Mouse (Mus musculus) myocyte (in vitro differentiated cells): ENCODE measurements around the gene Brinp1.

Experiments used
- CEBPB ChIP-seq: IDR thresholded peaks from 2 replicates; pipeline ENCODE4 v1.6.1; 2011; ENCODE audit warnings: mild to moderate bottlenecking, moderate library complexity; ENCODE audit not compliant: poor library complexity, insufficient read depth, severe bottlenecking
- E2F4 ChIP-seq: IDR thresholded peaks from one replicate; pipeline ENCODE4 v1.6.1; 2011; ENCODE audit warnings: mild to moderate bottlenecking, control low read depth, moderate library complexity; ENCODE audit not compliant: insufficient read depth
- MAX ChIP-seq: IDR thresholded peaks from one replicate; pipeline ENCODE4 v1.6.1; 2011; ENCODE audit warnings: low read depth, mild to moderate bottlenecking, control low read depth
- MYOD1 ChIP-seq, 3 experiments: IDR thresholded peaks; one replicate each; pipeline ENCODE4 v1.6.1; 2011; ENCODE audit warnings: control low read depth in 2 of 3, low read depth in 2 of 3, mild to moderate bottlenecking in 2 of 3, moderate library complexity in 1 of 3; ENCODE audit not compliant: insufficient read length in 2 of 3, control insufficient read depth in 1 of 3
- MYOG ChIP-seq, 3 experiments: IDR thresholded peaks; one replicate each; pipeline ENCODE4 v1.6.1; 2011; ENCODE audit warnings: control low read depth in 2 of 3, low read depth in 2 of 3, mild to moderate bottlenecking in 2 of 3; ENCODE audit not compliant: insufficient read length in 2 of 3, control insufficient read depth in 1 of 3, insufficient read depth in 1 of 3
- POLR2A ChIP-seq: IDR thresholded peaks from one replicate; pipeline ENCODE4 v1.6.1; 2011; ENCODE audit warnings: low read depth, mild to moderate bottlenecking, control low read depth, moderate library complexity; ENCODE audit not compliant: insufficient read length
- POLR2AphosphoS2 ChIP-seq: IDR thresholded peaks from one replicate; pipeline ENCODE4 v1.6.1; 2011; ENCODE audit warnings: low read depth, control low read depth; ENCODE audit not compliant: insufficient read length
- REST ChIP-seq: IDR thresholded peaks from one replicate; pipeline ENCODE4 v1.6.1; 2011; ENCODE audit warnings: mild to moderate bottlenecking, control low read depth, moderate library complexity; ENCODE audit not compliant: insufficient read depth, insufficient read length
- TCF12 ChIP-seq: IDR thresholded peaks from one replicate; pipeline ENCODE4 v1.6.1; 2011; ENCODE audit warnings: mild to moderate bottlenecking, control low read depth; ENCODE audit not compliant: poor library complexity, insufficient read depth, severe bottlenecking
- USF1 ChIP-seq: IDR thresholded peaks from one replicate; pipeline ENCODE4 v1.6.1; 2011; ENCODE audit warnings: low read depth, mild to moderate bottlenecking, control low read depth, moderate library complexity

GRCm38 (mm10) chr4:68922504-68922903 lies 31.7 kb downstream of the Brinp1 start:
- TF ChIP-seq E2F4 (no peak), MAX (no peak), POLR2AphosphoS2 (no peak), POLR2A (no peak), MYOG (IDR thresholded peaks at IDR 0.05; ENCODE audit: control insufficient read depth in 1 of 3, insufficient read depth in 1 of 3, insufficient read length in 2 of 3, low read depth in 2 of 3) (no peak), TCF12 (no peak), USF1 (no peak), REST (no peak), MYOD1 (IDR thresholded peaks at IDR 0.05; ENCODE audit: control insufficient read depth in 1 of 3, insufficient read length in 2 of 3, low read depth in 2 of 3) (no peak), CEBPB (no peak)
